Mouse (Mus musculus) frontal cortex, postnatal 36 days (tissue): ENCODE measurements around the gene Rab11fip4.
"Not testable (repeated sequence)": the region's sequence is repeated elsewhere in the genome, so short reads cannot be mapped to it uniquely, and the experiment has no call there.

Experiments
- DNase-seq, 2 experiments: peaks; one replicate each; pipeline ENCODE4 v3.0.0; 2022; ENCODE audit warnings: low spot score in 2 of 2

Gene Rab11fip4

DNA sequence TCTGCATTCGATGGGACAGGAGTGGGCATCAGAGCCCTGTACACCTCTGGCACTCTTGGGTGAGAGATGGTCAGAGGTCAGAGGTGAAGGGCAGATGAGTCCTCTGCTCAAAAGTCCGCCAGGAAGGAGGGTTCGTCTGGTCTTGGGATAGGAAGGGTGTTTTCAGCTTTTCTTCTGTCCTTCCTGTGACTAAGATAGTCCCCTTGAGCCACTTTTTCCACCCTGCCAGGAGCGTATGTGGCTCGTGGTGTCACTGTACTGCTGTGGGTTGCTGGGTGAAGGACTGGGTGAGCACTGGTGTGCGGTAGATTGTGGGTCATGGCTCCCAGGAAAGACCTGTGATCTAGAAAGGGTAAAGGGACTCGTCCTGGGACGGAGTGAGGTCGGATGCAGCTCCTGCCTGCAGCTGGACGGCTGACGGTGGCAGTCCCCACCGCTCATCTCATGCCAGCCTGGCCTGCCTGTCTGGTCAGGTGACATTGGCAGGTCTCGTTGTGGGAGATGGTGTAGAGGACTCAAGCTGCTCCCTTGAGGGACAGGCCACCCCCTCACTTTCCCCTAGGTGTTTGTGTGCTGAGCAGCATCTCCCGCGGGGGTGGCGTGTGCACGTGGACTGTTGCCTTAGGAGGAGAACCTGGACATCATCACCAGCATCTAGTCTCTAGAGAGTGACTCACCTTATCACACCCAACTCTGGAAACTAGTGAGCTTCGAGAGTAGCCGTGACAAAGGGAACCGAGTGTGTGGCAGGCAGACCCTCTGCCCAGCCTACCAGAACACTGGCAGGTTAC, 87.5 kb downstream of the Rab11fip4 start:
- DNase-seq = no peak

DNA sequence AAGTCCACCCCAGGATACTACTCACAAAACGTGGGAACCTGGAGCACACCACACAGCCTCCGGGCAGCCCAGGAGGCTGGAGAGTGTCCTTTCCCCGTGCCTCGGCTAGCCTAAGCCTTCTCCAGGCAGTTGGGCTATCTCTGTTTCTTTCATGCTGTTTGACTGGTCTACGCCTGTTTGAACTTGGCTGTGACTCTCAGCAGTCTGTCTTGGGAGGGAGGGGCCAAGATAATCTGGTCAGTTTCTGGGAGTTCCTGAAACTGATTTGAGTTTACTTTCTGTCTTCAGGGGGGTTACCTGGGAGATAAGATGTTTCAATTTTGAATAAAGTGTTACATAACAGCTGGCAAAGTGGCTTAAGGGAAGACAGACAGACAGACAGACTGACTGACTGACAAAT, 88.9 kb downstream of the Rab11fip4 start:
- DNase-seq = no peak

DNA sequence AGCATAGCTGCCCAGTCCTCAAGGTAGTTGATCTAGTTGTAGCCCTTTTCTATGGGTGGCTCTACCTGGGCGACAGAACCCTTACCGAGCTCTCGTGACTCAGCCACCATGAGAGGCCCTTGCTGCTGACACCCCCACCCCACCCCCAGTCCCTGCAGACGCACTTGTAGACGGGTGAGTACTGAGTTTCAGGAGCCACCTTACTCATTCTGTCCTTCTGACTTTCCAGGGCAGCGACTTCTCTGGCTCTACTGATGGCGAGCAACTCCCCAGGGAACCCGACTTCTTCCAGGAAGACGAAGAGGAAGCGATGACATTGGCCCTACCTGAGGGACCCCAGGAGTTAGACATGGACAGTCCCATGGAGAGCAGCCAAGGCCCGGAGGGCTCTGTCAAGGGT, 89.5 kb downstream of the Rab11fip4 start:
- no peak for DNase-seq

DNA sequence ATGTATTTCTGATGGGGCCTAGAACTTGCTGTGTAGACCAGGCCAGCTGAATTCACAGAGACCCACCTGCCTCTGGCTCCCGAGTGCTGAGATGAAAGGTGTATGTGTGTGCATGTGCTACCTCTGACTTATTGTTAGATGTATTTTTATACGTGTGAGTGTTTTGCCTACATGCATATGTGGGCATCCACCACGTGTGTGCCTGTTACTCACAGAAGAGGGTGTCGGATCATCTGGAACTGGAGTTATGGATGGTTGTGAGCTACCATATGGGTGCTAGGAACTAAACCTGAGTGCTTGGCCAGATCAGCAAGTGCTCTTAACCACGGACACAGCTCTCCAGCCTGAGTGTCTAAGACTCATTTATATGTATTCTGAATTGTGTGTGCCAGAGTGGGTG, 90.2 kb downstream of the Rab11fip4 start:
- no peak for DNase-seq

DNA sequence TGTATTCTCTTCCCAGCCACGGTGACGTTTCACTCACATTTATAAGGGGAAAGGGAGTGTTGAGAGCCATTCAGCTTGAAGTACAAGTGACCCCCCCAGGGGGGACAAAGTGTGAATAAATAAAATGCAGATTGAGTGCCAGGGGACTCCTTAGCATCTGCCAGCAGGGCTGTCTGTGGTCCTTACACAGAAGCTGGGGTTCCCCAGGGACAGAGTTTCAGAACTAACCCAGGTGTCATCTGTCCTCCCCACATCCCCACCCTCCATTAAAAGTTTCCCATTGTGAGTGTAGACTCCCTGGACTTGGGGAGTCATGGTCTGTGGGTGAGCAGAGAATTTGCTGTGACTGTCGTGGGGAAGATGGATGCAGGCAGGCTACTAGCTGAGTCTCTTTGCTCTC, 90.8 kb downstream of the Rab11fip4 start:
- no peak for DNase-seq

DNA sequence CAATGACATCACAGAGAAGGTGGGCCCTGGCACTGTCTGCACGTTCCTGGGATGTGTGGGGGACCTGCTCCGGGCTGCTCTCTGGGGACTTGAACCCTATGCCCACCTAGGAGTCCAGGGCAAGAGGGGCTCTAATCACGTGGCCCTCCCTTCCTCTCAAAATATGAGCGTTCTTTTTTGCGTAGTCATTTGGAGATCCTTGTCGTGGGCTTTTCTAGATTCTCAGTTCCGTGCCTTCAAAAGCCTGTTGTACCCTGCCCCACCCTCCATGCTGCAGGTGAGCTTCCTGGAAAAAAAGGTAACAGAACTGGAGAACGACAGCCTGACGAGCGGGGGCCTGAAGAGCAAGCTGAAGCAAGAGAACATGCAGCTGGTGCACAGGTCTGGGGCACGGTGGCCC, 94.1 kb downstream of the Rab11fip4 start:
- DNase-seq = no peak

DNA sequence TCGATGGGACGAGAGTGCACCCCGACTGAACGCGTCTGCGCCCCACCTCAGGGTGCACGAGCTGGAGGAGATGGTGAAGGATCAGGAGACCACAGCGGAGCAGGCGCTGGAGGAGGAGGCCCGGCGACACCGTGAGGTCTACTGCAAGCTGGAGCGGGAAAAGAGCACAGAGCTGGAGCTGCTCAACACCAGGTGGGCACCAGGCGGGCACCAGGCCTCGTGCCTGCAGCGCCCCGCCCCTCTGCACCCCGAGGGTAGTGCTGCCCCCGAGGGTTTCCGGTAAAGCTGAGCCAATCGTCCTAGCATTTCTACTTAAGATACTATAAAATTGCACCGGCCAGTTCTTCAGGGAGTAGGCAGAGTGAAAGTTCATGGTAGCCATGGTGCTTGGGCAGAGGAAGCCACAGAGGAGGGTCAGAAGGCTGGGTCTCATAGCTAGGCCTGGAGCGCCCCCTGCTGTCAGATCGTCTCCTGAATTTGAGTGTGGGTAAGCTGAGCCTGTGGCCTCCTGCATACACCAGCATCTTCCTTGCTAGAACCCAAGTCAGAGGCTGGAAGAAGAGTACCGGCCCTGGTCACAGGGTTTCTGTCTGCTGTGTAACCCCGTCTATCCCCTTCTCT, 95.6 kb downstream of the Rab11fip4 start:
- DNase-seq = peak; percentile 88 to 91

DNA sequence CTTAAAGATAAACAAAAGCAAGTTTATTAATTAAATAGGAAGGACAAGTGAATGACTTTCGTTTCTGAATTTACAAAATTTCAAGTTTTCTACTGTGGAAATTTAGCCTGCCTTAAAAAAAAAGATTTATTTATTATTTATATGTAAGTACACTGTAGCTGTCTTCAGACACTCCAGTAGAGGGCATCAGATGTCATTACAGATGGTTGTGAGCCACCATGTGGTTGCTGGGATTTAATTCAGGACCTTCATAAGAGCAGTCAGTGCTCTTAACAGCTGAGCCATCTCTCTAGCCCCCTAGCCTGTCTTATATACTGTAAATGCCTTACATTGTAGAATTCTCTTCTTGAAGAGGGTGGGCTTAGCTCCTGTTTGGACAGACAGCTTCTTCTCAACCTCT, 98.9 kb downstream of the Rab11fip4 start:
- no peak for DNase-seq

DNA sequence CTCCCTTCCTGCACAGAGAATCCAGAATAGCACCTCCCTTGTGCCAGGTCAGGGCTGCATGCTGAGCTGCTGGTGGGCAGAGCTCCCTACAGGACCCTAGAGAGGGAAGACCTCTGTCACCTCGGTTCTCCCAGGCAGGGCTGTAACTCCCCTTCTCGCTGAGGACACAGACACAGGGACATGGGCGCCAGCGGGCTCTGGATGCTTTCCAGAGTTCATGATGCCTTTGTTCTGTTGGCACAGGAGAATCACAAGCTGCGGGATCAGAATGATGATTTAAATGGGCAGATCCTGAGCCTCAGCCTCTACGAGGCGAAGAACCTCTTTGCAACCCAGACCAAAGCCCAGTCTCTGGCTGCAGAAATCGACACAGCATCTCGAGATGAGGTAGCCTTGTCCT, 100.5 kb downstream of the Rab11fip4 start:
- DNase-seq = no peak

DNA sequence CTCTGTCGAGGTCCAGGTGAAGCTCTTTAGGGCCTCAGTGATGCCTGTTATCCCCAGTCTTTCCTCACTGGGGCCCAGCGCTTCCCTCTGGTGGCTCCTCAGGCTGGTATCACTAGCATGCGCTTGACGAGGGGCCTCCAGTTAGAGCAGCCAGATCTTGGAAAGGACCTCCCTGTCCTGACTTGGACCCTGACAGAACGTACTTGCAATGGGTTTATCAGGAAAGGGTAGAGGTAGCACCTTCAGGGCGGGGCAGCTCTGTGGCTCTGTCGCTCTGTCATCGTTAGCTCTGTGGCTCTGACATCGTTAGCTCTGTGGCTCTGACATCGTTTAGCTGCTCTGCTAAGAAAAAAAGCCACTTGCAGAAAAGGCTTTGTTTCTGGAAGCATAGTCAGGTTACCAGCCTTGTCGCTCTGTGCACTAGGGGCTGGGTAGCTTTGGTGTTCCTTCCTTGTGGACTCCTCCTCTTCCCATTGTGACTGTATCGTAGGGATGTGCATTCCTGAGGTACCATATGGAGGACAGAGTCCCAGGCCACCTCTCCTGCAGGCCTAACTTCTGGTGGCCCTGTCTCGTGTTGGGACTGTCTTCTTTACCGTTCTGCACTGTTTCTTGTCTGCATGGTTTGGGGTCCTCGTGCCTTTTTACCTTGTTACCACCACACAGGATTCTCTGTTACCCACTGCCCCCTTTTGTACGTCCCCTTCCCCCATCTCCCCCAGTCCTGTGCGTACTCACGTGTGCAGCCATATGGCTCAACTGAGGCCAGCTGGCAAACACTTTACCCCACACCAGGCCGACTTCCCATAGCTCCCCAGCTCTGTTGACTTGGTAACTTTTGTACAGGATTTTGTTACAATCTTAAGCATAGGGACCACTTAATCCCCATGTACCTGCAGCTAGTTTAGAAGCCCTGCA, 105.6 kb downstream of the Rab11fip4 start:
- no peak for DNase-seq

DNA sequence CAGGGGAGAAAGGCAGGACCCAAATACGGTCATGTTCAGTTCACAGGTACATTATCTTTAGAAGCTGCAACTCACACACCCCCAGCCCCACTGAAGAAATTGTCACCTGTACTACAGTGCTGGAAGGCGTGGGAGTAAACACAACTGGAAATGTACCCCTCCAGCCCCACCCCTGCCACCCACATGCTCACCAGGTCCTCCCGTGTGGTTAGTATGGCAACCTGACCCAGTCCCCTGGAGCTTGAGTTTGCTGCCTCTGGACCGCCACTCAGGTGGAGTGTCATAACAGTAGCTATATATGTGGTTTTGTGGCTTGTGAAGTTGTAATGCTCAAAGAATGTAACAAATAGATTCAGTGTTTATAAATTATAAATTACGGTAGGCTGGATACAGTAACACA, 107.1 kb downstream of the Rab11fip4 start:
- DNase-seq = no peak

DNA sequence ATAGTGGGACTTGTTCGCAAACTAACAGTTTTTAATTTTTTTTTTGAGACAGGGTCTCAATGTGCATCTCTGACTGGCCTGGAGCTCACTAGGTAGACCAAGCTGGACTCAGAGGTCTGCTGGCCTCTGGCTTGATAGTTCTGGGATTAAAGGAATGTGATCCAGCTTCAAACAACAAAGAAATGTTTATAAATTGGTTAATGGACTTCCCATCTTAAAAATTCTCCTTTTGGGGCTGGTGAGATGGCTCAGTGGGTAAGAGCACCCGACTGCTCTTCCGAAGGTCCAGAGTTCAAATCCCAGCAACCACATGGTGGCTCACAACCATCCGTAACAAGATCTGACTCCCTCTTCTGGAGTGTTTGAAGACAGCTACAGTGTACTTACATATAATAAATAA, 107.5 kb downstream of the Rab11fip4 start:
- DNase-seq = not testable (repeated sequence)

DNA sequence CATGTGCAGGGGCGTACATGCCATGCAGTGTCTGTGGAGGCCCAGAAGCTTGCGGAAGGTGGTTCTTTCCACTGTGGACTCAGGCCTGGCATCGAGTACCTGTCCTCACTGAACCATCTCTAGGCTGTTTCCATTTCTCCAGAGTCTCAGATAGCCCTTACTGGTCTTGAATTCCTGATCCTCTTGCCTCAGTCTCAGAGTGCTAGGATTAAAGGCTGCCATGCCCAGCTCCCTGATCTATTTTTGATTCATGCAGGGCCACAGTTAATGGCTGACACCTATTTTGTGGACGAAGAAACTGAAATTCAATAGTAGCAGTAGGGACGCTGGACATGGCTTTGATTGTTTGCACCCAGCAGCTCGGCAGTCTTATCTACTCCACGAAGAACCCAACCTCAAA, 110.5 kb downstream of the Rab11fip4 start:
- DNase-seq = no peak

DNA sequence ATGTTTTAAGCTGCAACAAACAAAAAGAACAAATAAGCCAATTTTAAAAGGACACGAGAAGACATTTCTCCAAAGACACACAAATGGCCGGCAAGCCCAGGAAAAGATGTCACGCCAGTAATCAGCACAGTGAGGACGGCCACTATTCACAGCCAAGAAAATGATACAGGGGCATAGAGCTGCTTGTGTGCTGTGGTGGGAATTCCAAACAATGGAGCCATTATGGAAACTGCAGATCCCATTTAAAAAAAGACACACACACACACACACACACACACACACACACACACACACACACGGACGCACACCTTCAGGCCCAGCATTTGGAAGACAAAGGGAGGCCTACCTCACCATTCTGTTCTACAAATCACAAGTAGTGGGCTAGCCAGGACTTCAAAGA, 111.1 kb downstream of the Rab11fip4 start:
- DNase-seq = no peak

DNA sequence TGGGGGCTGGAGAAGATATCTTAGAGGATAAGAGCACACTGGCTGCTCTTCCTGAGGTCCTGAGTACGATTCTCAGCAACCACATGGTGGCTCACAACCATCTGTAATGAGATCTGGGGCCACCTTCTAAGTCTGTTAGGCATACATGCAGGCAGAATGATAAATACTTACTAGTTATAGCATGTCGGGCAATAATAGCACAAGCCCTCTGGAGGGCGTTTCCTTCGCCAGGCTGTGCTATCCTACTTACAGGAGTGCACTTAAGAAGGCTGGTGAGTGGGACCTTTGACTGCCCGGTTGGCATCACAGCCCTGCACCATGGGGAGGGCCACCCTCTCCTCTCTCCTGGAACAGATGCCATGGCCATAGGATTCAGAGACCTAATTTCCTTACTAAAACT, 112.4 kb downstream of the Rab11fip4 start:
- peak in 1 of 2 experiments; percentile 50 for DNase-seq

DNA sequence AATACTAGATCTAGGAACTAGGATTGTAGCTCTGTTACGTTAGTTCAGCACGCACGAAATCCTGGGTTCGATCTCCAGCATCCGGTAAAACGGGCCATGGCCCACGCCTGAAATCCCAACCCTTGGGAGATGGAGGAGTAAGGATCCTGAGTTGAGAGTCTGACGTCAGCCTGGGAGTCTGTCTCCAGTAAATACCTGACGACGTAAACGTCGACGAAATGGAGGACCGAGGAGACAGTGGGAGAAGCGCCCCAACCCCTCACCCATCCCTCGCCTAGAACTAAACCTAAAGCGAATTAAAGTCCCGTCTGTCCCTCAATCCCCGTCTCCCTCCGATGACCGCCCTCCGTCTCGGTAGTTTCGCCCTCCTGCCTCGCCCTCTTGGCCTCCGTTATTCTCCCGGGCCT, 112.9 kb downstream of the Rab11fip4 start:
- peak in 1 of 2 experiments; percentile 68 for DNase-seq

DNA sequence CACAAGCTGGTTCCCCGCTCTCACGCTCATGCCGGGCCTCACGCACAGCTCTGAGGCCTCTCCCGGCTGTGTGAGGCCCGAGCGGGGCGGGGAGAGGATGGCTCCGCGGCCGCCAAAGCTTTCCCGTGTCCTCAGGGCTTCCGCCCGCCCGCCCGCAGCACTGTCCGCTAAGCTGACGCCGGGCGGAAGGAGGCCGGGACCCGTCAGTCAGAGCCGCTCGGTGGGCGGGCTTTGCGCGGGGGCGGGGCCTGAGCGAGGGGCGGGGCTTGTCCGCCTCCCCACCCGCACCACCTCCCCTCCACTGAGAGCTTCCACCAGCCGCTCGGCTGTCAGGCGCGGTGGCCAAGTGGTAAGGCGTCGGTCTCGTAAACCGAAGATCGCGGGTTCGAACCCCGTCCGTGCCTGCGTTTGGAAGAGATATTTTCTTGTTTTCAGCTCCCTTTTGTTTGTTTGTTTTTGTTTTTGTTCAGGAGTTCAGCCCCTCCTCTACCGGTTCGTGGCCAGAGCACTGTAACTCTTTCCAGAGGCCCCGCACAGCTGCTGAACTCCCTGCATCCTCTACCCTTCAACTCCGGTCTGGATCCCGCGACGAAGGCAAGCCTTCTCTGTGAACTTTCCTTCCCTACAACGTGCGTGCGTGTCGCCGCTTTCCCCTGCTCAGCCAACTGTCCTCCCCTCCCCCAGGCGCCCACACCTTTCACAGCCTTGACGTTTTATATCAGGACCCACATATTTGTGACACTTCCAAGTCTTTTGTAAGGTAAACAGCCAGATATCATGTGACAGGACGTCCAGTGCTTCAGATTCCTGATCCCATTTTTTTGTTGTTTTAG, 113.5 kb downstream of the Rab11fip4 start:
- peak; percentile 97 to 99 for DNase-seq

DNA sequence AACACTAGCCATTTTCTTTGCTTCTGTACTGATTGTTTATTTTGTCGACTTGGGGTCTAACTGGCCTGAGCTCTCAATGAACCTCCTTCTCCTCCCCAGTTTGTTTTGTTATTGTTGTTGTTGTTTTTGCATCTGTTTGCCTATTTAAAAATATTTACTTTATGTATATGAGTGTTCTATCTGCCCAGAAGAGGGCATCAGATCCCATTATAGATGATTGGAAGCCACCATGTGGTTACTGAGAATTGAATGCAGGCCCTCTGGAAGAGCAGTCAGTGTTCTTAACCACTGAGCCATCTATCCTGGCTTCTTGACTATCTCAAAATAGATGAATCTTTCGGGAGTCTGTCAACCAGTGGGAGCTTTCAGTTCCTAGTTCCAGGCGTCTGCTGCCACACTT, 116.1 kb downstream of the Rab11fip4 start:
- DNase-seq = no peak

DNA sequence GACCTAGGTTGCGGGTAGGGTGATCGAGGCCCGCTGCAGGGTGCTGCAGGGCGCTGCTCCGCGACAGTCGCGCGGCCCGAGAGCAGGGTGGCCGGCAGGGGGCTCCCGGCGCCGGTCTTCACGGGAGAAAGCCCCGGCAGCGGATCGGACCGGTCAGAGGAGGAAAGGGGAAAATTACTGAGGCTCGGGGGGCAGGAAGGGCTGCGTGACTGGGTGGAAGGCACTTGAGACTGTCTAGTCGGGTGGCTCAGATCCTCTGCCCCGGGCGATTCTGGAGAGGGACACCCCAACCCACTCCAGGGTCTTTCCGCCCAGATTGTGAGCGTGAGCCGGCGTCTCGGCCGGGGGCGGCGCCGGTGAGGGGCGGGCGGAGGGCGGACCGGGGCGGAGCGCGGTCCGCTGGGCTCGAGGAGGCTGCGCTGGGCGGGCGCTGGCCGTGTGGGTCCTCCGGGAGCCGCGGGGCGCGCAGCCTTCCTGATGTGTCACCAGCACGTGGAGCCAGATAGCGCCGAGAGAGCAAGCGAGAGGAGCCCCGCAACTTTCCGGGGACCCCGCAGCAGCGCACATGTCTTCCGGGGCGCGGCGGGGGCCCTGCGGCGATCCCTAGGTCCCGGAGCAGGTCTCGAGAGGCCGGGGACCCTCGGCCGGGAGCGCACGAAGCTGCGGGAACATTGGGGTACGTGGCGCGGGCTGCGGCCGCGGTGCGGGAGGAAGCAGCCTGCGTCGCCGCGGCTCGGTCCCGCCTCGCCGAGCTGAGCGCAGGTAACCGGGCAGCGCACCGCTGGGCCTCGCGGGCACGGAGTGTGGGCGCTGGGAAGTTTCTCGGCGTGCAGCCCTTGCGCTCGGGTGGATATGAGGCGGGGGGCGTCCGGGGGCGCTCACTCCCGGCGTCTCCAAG, 120.1 kb downstream of the Rab11fip4 start:
- peak; percentile 65 to 70 for DNase-seq

DNA sequence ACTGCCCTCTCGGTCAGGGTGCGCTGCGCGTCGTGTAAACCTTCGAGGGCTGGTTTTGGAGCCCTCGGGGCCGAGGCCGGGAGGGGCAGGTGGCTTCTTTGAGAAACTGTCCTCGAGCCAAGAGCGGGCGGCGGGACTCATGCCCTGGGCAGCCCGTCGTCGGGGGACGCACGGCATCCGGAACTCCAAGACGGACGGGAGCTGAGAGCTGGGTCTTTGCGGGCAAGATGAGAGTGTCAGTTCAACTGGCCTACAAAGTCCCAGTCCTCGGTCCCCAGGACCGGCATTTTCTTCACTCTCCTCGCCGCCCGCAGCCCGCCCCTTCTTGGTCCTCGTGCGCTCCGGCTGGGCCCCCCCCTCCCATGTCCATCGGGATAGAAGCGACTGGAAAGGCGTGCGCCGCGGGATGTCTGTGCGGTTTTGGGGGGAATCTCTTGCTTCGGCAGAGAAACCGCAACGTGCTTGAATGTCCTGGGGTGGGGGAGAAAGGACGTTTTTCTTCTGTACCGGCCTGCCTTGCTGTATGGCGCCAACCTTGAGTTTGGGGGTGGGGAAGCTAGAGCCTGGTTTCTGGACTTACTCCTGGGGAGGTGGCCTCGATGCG, 120.9 kb downstream of the Rab11fip4 start:
- DNase-seq = no peak
